Mouse (Mus musculus): Measurements from ENCODE around the gene Itpa.

Itpa gene

GRCm38 (mm10) chr2:130724369-130724768 lies 57.0 kb downstream of the Itpa start:
- DNase-seq (ENCODE audit: low spot score in 2 of 2), result no peak

- no peak for DNase-seq (ENCODE audit: low spot score in 2 of 2)
These were observed 60.3 kb downstream of the Itpa start for GRCm38 (mm10) chr2:130727752-130728151.

GRCm38 (mm10) chr2:130728906-130729585 lies 61.6 kb downstream of the Itpa start:
- no peak for DNase-seq (ENCODE audit: low spot score in 2 of 2)

GRCm38 (mm10) chr2:130730746-130731145 lies 63.3 kb downstream of the Itpa start:
- DNase-seq (ENCODE audit: low spot score in 2 of 2), result no peak
